14 mouse cellular contexts compared by ENCODE assay signal in genomic region chr19:55756707-55757106, GRCm38 (mm10). TPM values are rescaled to one million over a fixed set of nuclear protein-coding genes. Genes with fewer than 3 reads are reported as not detected.
A peak's percentile ranks its signal among the peaks of the same experiment; 100 is the strongest.
DNase-seq lines count a peak whose midpoint lies in the region; ATAC-seq lines count a peak whose summit lies in the region.
"Had no signal": no experiment of that assay in that cellular context is flagged by ENCODE, and none has a peak within 500 bp of the region (broad histone marks: within the 10 kb centered on the region; RNA-seq: fewer than 3 reads in every experiment).

No protein-coding gene starts in this region.

- no peak for DNase-seq in forebrain, embryonic 10.5 days (ENCODE audit: extremely low spot score, low spot score)
- no peak for DNase-seq in hindbrain, embryonic 14.5 days (ENCODE audit: low spot score)
- DNase-seq in midbrain, embryonic 14.5 days, result no peak
- DNase-seq in thymus, postnatal 25 days, result no peak
- DNase-seq in retina, embryonic 14.5 days (ENCODE audit: low spot score), result no peak
- DNase-seq: cerebellum, postnatal 10 days; liver, embryonic 13.5 days; right cerebral cortex, adult 18-20 months had no signal

- 75% methylated on average over 8 of the region's 8 CpGs for WGBS in forebrain, embryonic 10.5 days
- WGBS in forebrain, embryonic 12.5 days, result 72% methylated on average over 8 of the region's 8 CpGs
- WGBS in hindbrain, embryonic 15.5 days, result 65% methylated on average over 8 of the region's 8 CpGs
- WGBS in hindbrain, embryonic 14.5 days, result 70% methylated on average over 8 of the region's 8 CpGs
- WGBS in midbrain, embryonic 13.5 days, result 68% methylated on average over 8 of the region's 8 CpGs
- WGBS in midbrain, embryonic 14.5 days, result 68% methylated on average over 8 of the region's 8 CpGs

- ATAC-seq in forebrain, embryonic 12.5 days (ENCODE audit: low FRiP score), result no peak
- no peak for ATAC-seq in hindbrain, embryonic 15.5 days (ENCODE audit: low FRiP score, low read depth)
- ATAC-seq in hindbrain, embryonic 14.5 days (ENCODE audit: low FRiP score), result no peak
- ATAC-seq in midbrain, embryonic 13.5 days, result no peak
- no peak for ATAC-seq in midbrain, embryonic 14.5 days (ENCODE audit: low FRiP score, low TSS enrichment)
- ATAC-seq: inflammation-experienced regulatory T-cells, adult 6 months had no signal

- peak overlapping the region; percentile 35; the same call in 1 of the 2 replicates for H3K27ac ChIP-seq in forebrain, embryonic 10.5 days
- H3K27ac ChIP-seq in forebrain, embryonic 12.5 days, result no peak overlapping the region
- peak overlapping the region; percentile 20; the same call in 1 of the 2 replicates for H3K27ac ChIP-seq in hindbrain, embryonic 15.5 days (replicated peaks)
- H3K27ac ChIP-seq in hindbrain, embryonic 14.5 days, result no peak overlapping the region
- peak overlapping the region; percentile 49; the same call in 1 of the 2 replicates for H3K27ac ChIP-seq in midbrain, embryonic 13.5 days
- H3K27ac ChIP-seq in midbrain, embryonic 14.5 days (replicated peaks; ENCODE audit: low read depth, low read length), result no peak overlapping the region
- H3K27ac ChIP-seq: liver, embryonic 13.5 days; neural tube, embryonic 13.5 days had no signal

- H3K36me3 ChIP-seq in forebrain, embryonic 10.5 days (replicated peaks), result peaks cover 52% of the 10 kb centered on the region
- no peaks in the 10 kb centered on the region; the same call in 1 of the 2 replicates for H3K36me3 ChIP-seq in forebrain, embryonic 12.5 days (replicated peaks)
- H3K36me3 ChIP-seq in hindbrain, embryonic 15.5 days, result no peaks in the 10 kb centered on the region
- H3K36me3 ChIP-seq in hindbrain, embryonic 14.5 days (replicated peaks; ENCODE audit: control insufficient read depth, insufficient read depth), result no peaks in the 10 kb centered on the region
- no peaks in the 10 kb centered on the region for H3K36me3 ChIP-seq in midbrain, embryonic 13.5 days
- H3K36me3 ChIP-seq in midbrain, embryonic 14.5 days (ENCODE audit: control insufficient read depth, insufficient read depth, low read length), result no peaks in the 10 kb centered on the region
- H3K36me3 ChIP-seq: liver, embryonic 13.5 days; neural tube, embryonic 13.5 days had no signal

- no peak overlapping the region for H3K4me3 ChIP-seq in forebrain, embryonic 10.5 days
- H3K4me3 ChIP-seq in forebrain, embryonic 12.5 days (replicated peaks), result no peak overlapping the region
- no peak overlapping the region for H3K4me3 ChIP-seq in hindbrain, embryonic 15.5 days
- no peak overlapping the region for H3K4me3 ChIP-seq in hindbrain, embryonic 14.5 days (replicated peaks; ENCODE audit: low read length)
- no peak overlapping the region for H3K4me3 ChIP-seq in midbrain, embryonic 13.5 days (replicated peaks)
- H3K4me3 ChIP-seq in midbrain, embryonic 14.5 days (replicated peaks; ENCODE audit: low read depth, low read length), result no peak overlapping the region
- H3K4me3 ChIP-seq: liver, embryonic 13.5 days; megakaryocyte, embryonic 14.5 days; neural tube, embryonic 13.5 days had no signal

- H3K9ac ChIP-seq in forebrain, embryonic 12.5 days, result no peak overlapping the region
- no peak overlapping the region for H3K9ac ChIP-seq in hindbrain, embryonic 15.5 days
- H3K9ac ChIP-seq in hindbrain, embryonic 14.5 days, result no peak overlapping the region
- H3K9ac ChIP-seq in midbrain, embryonic 13.5 days (replicated peaks), result no peak overlapping the region
- no peak overlapping the region for H3K9ac ChIP-seq in midbrain, embryonic 14.5 days (replicated peaks; ENCODE audit: low read length)
- H3K9ac ChIP-seq: liver, embryonic 13.5 days; neural tube, embryonic 13.5 days had no signal

- H3K9me3 ChIP-seq in forebrain, embryonic 10.5 days, result no peaks in the 10 kb centered on the region
- no peaks in the 10 kb centered on the region for H3K9me3 ChIP-seq in forebrain, embryonic 12.5 days
- H3K9me3 ChIP-seq in hindbrain, embryonic 15.5 days, result no peaks in the 10 kb centered on the region
- H3K9me3 ChIP-seq in hindbrain, embryonic 14.5 days (ENCODE audit: control insufficient read depth, low read length), result no peaks in the 10 kb centered on the region
- H3K9me3 ChIP-seq in midbrain, embryonic 13.5 days, result no peaks in the 10 kb centered on the region
- no peaks in the 10 kb centered on the region for H3K9me3 ChIP-seq in midbrain, embryonic 14.5 days (ENCODE audit: control insufficient read depth, low read length)
- H3K9me3 ChIP-seq: liver, embryonic 13.5 days; megakaryocyte, embryonic 14.5 days; neural tube, embryonic 13.5 days had no signal

- H3K4me2 ChIP-seq in forebrain, embryonic 12.5 days, result no peak overlapping the region
- no peak overlapping the region for H3K4me2 ChIP-seq in hindbrain, embryonic 15.5 days
- H3K4me2 ChIP-seq in hindbrain, embryonic 14.5 days (replicated peaks), result no peak overlapping the region
- H3K4me2 ChIP-seq in midbrain, embryonic 13.5 days (replicated peaks), result peak overlapping the region; percentile 15; the same call in 1 of the 2 replicates
- H3K4me2 ChIP-seq in midbrain, embryonic 14.5 days (ENCODE audit: low read length), result no peak overlapping the region
- H3K4me2 ChIP-seq: liver, embryonic 13.5 days; neural tube, embryonic 13.5 days had no signal

- H3K27me3 ChIP-seq in forebrain, embryonic 10.5 days (ENCODE audit: poor library complexity, severe bottlenecking), result peaks cover 4% of the 10 kb centered on the region; the same call in 1 of the 2 replicates
- H3K27me3 ChIP-seq in forebrain, embryonic 12.5 days, result peaks cover 5% of the 10 kb centered on the region; the same call in 1 of the 2 replicates
- H3K27me3 ChIP-seq in hindbrain, embryonic 15.5 days, result no peaks in the 10 kb centered on the region
- H3K27me3 ChIP-seq in hindbrain, embryonic 14.5 days (ENCODE audit: control insufficient read depth, insufficient read depth, low read length), result peaks cover under 1% of the 10 kb centered on the region; the same call in 1 of the 2 replicates
- H3K27me3 ChIP-seq in midbrain, embryonic 13.5 days, result no peaks in the 10 kb centered on the region
- H3K27me3 ChIP-seq in midbrain, embryonic 14.5 days (ENCODE audit: control insufficient read depth, insufficient read depth, low read length), result no peaks in the 10 kb centered on the region

- H3K4me1 ChIP-seq in forebrain, embryonic 10.5 days, result peaks cover 62% of the 10 kb centered on the region
- peaks cover 45% of the 10 kb centered on the region for H3K4me1 ChIP-seq in forebrain, embryonic 12.5 days
- H3K4me1 ChIP-seq in hindbrain, embryonic 15.5 days (replicated peaks), result 0 out of 2 replicates have a peak, but pooled peaks cover 5% of the 10 kb centered on the region
- peaks cover 5% of the 10 kb centered on the region for H3K4me1 ChIP-seq in hindbrain, embryonic 14.5 days (replicated peaks; ENCODE audit: control insufficient read depth, insufficient read depth, low read length)
- H3K4me1 ChIP-seq in midbrain, embryonic 13.5 days (replicated peaks), result peaks cover 73% of the 10 kb centered on the region
- H3K4me1 ChIP-seq in midbrain, embryonic 14.5 days (ENCODE audit: control insufficient read depth, insufficient read depth, low read length), result peaks cover 9% of the 10 kb centered on the region
- H3K4me1 ChIP-seq: megakaryocyte, embryonic 14.5 days had no signal

RNA-seq across cellular contexts. Expression of gene Tcf7l2, which starts 15.1 kb away (rescaled TPM):
- polyA plus RNA-seq in forebrain, embryonic 10.5 days (2016; fragmentation: Nextera tagmentation; extraction: Ambion mirVana), result 96.2 and 105 TPM in 2 replicates
- polyA plus RNA-seq in forebrain, embryonic 12.5 days (2016; fragmentation: Nextera tagmentation; extraction: Ambion mirVana), result 212 and 220 TPM in 2 replicates
- polyA plus RNA-seq in hindbrain, embryonic 15.5 days (2015; fragmentation: Nextera tagmentation; extraction: Ambion mirVana), result 31.9 and 97.2 TPM in 2 replicates
- 24.0 and 38.1 TPM in 2 replicates for polyA plus RNA-seq in hindbrain, embryonic 14.5 days (2014; fragmentation: Nextera tagmentation; extraction: Ambion mirVana)
- 584 and 798 TPM in 2 replicates for polyA plus RNA-seq in midbrain, embryonic 13.5 days (2015; fragmentation: Nextera tagmentation; extraction: Ambion mirVana)
- 720 and 768 TPM in 2 replicates for polyA plus RNA-seq in midbrain, embryonic 14.5 days (2014; fragmentation: Nextera tagmentation; extraction: Ambion mirVana)

Comparison
In these comparisons a context has a peak if more than half of its experiments do, and no peak if none do; other contexts are left out.
1. H3K27ac ChIP-seq: peak in forebrain, embryonic 10.5 days (single experiment), hindbrain, embryonic 15.5 days (single experiment) and midbrain, embryonic 13.5 days (single experiment); none in forebrain, embryonic 12.5 days (single experiment), hindbrain, embryonic 14.5 days (single experiment) and midbrain, embryonic 14.5 days (single experiment).